Mouse (Mus musculus) liver, embryonic 13.5 days (tissue): ENCODE measurements around the gene Ep400. TPM values are rescaled to one million over a fixed set of nuclear protein-coding genes. Genes with fewer than 3 reads are reported as not detected.

Source experiments
- ATAC-seq: fragments of 200-750 bp; cut with Nextera tagmentation; 2 replicates; pipeline ENCODE4 v1.8.0; 2017; ENCODE audit warnings: low read depth, mild to moderate bottlenecking, moderate number of reproducible peaks, moderate library complexity
- DNase-seq: peaks from one replicate; pipeline ENCODE4 v3.0.0; 2022
- H3K27ac ChIP-seq: fragments of 300-500 bp; sonication (generic); 2 replicates; pipeline ENCODE4 v1.5.1; 2015; ENCODE audit warnings: moderate library complexity, mild to moderate bottlenecking, inconsistent platforms
- H3K27me3 ChIP-seq: fragments of 300-500 bp; sonication (generic); 2 replicates; pipeline ENCODE4 v1.6.1; 2015; ENCODE audit warnings: mild to moderate bottlenecking, inconsistent platforms
- H3K36me3 ChIP-seq: fragments of 300-500 bp; sonication (generic); 2 replicates; pipeline ENCODE4 v1.6.1; 2015; ENCODE audit warnings: mild to moderate bottlenecking, inconsistent platforms
- H3K4me1 ChIP-seq: fragments of 300-500 bp; sonication (generic); replicated peaks from 2 replicates; pipeline ENCODE4 v1.6.1; 2015; ENCODE audit warnings: inconsistent platforms
- H3K4me2 ChIP-seq: fragments of 300-500 bp; sonication (generic); 2 replicates; pipeline ENCODE4 v1.6.1; 2015; ENCODE audit warnings: inconsistent platforms, mild to moderate bottlenecking, moderate library complexity
- H3K4me3 ChIP-seq: fragments of 300-500 bp; sonication (generic); replicated peaks from 2 replicates; pipeline ENCODE4 v1.5.1; 2015; ENCODE audit warnings: mild to moderate bottlenecking, inconsistent platforms
- H3K9ac ChIP-seq: fragments of 300-500 bp; sonication (generic); 2 replicates; pipeline ENCODE4 v1.6.1; 2015; ENCODE audit warnings: mild to moderate bottlenecking, inconsistent platforms
- H3K9me3 ChIP-seq: fragments of 300-500 bp; sonication (generic); replicated peaks from 2 replicates; pipeline ENCODE4 v1.6.1; 2016; ENCODE audit warnings: inconsistent platforms
- WGBS: fragments of 180-500 bp; shearing (Covaris S2); methylation state at CpG from one replicate; pipeline ENCODE4 v1.1.7; 2015; ENCODE audit not compliant: insufficient replicate concordance; 5-methylcytosine and 5-hydroxymethylcytosine counted together
- polyA plus RNA-seq: library from polyadenylated mRNA; unstranded; fragments of >200 nt; fragmentation: Nextera tagmentation; extraction: Ambion mirVana; gene quantifications from 2 replicates; pipeline ENCODE4 v1.2.1, GENCODE M21; 2015

Ep400 gene
- 15.7 and 19.1 TPM in 2 replicates for polyA plus RNA-seq

- Histone ChIP-seq H3K4me1 (peaks cover 44% of the 10 kb centered on the region), H3K36me3 (peaks cover 44% of the 10 kb centered on the region), H3K27me3 (no peaks in the 10 kb centered on the region), H3K4me3 (peak within 1 kb of the TSS; percentile 94), H3K4me2 (peak within 1 kb of the TSS; percentile 82), H3K9ac (peak within 1 kb of the TSS; percentile 95), H3K27ac (peak within 1 kb of the TSS; percentile 98), H3K9me3 (no peaks in the 10 kb centered on the region)
- DNase-seq (peak; percentile 100), ATAC-seq (peak; percentile 95)
- under 1% methylated on average over 80 of the region's 83 CpGs for WGBS
Measured at GRCm38 (mm10) chr5:110770448-110771158, at the start of gene Ep400. Gene Ep400, minus strand, starts transcription at chr5:110770717.

GRCm38 (mm10) chr5:110809667-110810325 lies 39.3 kb upstream of the Ep400 start, which contains the start of gene Ulk1:
Gene Ulk1, minus strand, starts transcription at chr5:110810097.
- DNase-seq (peak; percentile 100), ATAC-seq (peak; percentile 84)
- H3K36me3 ChIP-seq, result peaks cover 29% of the 10 kb centered on the region
- H3K4me3 ChIP-seq, result peak within 1 kb of the TSS; percentile 91
- peaks cover 55% of the 10 kb centered on the region for H3K4me1 ChIP-seq
- H3K27me3 ChIP-seq, result no peaks in the 10 kb centered on the region
- H3K9me3 ChIP-seq, result no peaks in the 10 kb centered on the region
- H3K9ac ChIP-seq, result peak within 1 kb of the TSS; percentile 99
- peak within 1 kb of the TSS; percentile 97 for H3K4me2 ChIP-seq
- peak within 1 kb of the TSS; percentile 95 for H3K27ac ChIP-seq
- WGBS, result under 1% methylated on average over 78 of the region's 80 CpGs

GRCm38 (mm10) chr5:110808821-110809666 lies 38.5 kb upstream of the Ep400 start:
- ATAC-seq (no peak), DNase-seq (peak; percentile 17)
- Histone ChIP-seq H3K4me1 (peaks cover 62% of the 10 kb centered on the region), H3K4me2 (peak overlapping the region; percentile 97), H3K4me3 (peak overlapping the region; percentile 91), H3K27ac (peak overlapping the region; percentile 95), H3K36me3 (peaks cover 34% of the 10 kb centered on the region), H3K27me3 (no peaks in the 10 kb centered on the region), H3K9ac (peak overlapping the region; percentile 99), H3K9me3 (no peaks in the 10 kb centered on the region)
- 1% methylated on average over 27 of the region's 27 CpGs for WGBS

GRCm38 (mm10) chr5:110808061-110808631 lies 37.6 kb upstream of the Ep400 start:
- H3K4me2 ChIP-seq, result peak overlapping the region; percentile 97
- H3K4me3 ChIP-seq, result peak overlapping the region; percentile 91
- ATAC-seq, result peak; percentile 76
- no peaks in the 10 kb centered on the region for H3K27me3 ChIP-seq
- peaks cover 71% of the 10 kb centered on the region for H3K4me1 ChIP-seq
- peaks cover 34% of the 10 kb centered on the region for H3K36me3 ChIP-seq
- no peaks in the 10 kb centered on the region for H3K9me3 ChIP-seq
- H3K27ac ChIP-seq, result peak overlapping the region; percentile 95
- H3K9ac ChIP-seq, result peak overlapping the region; percentile 99
- peak; percentile 85 for DNase-seq
- WGBS, result under 1% methylated on average over 14 of the region's 14 CpGs

- Histone ChIP-seq H3K4me3 (peak overlapping the region; percentile 91), H3K27me3 (no peaks in the 10 kb centered on the region), H3K4me2 (peak overlapping the region; percentile 97), H3K4me1 (peaks cover 78% of the 10 kb centered on the region), H3K27ac (peak overlapping the region; percentile 95), H3K36me3 (peaks cover 34% of the 10 kb centered on the region), H3K9me3 (no peaks in the 10 kb centered on the region), H3K9ac (peak overlapping the region; percentile 99)
- no peak for ATAC-seq
- DNase-seq, result no peak
- WGBS, result 82% methylated on average over 4 of the region's 4 CpGs
Measured at GRCm38 (mm10) chr5:110807453-110807852, 36.9 kb upstream of the Ep400 start.

GRCm38 (mm10) chr5:110806676-110807075 lies 36.2 kb upstream of the Ep400 start:
- Histone ChIP-seq H3K4me2 (peak overlapping the region; percentile 97), H3K36me3 (peaks cover 38% of the 10 kb centered on the region), H3K9ac (peak overlapping the region; percentile 99), H3K4me1 (peaks cover 86% of the 10 kb centered on the region), H3K27ac (peak overlapping the region; percentile 95), H3K27me3 (no peaks in the 10 kb centered on the region), H3K4me3 (peak overlapping the region; percentile 91), H3K9me3 (no peaks in the 10 kb centered on the region)
- ATAC-seq (no peak), DNase-seq (no peak)
- 88% methylated on average over 1 of the region's 1 CpGs for WGBS

GRCm38 (mm10) chr5:110806154-110806553 lies 35.6 kb upstream of the Ep400 start:
- H3K27me3 ChIP-seq, result no peaks in the 10 kb centered on the region
- peak overlapping the region; percentile 97; the same call in 1 of the 2 replicates for H3K4me2 ChIP-seq
- H3K27ac ChIP-seq, result no peak overlapping the region; the same call in 1 of the 2 replicates
- peak overlapping the region; percentile 99; the same call in 1 of the 2 replicates for H3K9ac ChIP-seq
- 83% methylated on average over 4 of the region's 4 CpGs for WGBS
- no peak overlapping the region for H3K4me3 ChIP-seq
- H3K4me1 ChIP-seq, result peaks cover 91% of the 10 kb centered on the region
- H3K9me3 ChIP-seq, result no peaks in the 10 kb centered on the region
- ATAC-seq (no peak), DNase-seq (no peak)
- peaks cover 43% of the 10 kb centered on the region for H3K36me3 ChIP-seq

GRCm38 (mm10) chr5:110804012-110804743 lies 33.7 kb upstream of the Ep400 start:
- Histone ChIP-seq H3K9ac (peak overlapping the region; percentile 46), H3K36me3 (peaks cover 58% of the 10 kb centered on the region), H3K9me3 (no peaks in the 10 kb centered on the region), H3K27me3 (no peaks in the 10 kb centered on the region), H3K4me1 (peaks cover 97% of the 10 kb centered on the region), H3K27ac (peak overlapping the region; percentile 74), H3K4me3 (peak overlapping the region; percentile 11; the same call in 1 of the 2 replicates), H3K4me2 (peak overlapping the region; percentile 56)
- WGBS, result 29% methylated on average over 7 of the region's 7 CpGs
- no peak for DNase-seq
- ATAC-seq, result peak; percentile 27; the same call in 1 of the 2 replicates

GRCm38 (mm10) chr5:110802809-110803208 lies 32.3 kb upstream of the Ep400 start:
- no peaks in the 10 kb centered on the region for H3K27me3 ChIP-seq
- H3K36me3 ChIP-seq, result peaks cover 71% of the 10 kb centered on the region
- no peak overlapping the region for H3K4me2 ChIP-seq
- no peak overlapping the region for H3K9ac ChIP-seq
- DNase-seq (no peak), ATAC-seq (no peak)
- H3K27ac ChIP-seq, result no peak overlapping the region
- peaks cover 95% of the 10 kb centered on the region for H3K4me1 ChIP-seq
- no peaks in the 10 kb centered on the region for H3K9me3 ChIP-seq
- no peak overlapping the region for H3K4me3 ChIP-seq

- Histone ChIP-seq H3K36me3 (peaks cover 67% of the 10 kb centered on the region), H3K4me2 (no peak overlapping the region), H3K27me3 (no peaks in the 10 kb centered on the region), H3K4me3 (no peak overlapping the region), H3K9me3 (no peaks in the 10 kb centered on the region), H3K9ac (no peak overlapping the region), H3K27ac (no peak overlapping the region), H3K4me1 (peaks cover 88% of the 10 kb centered on the region)
- DNase-seq (no peak), ATAC-seq (no peak)
- WGBS, result 73% methylated on average over 4 of the region's 4 CpGs
Measured at GRCm38 (mm10) chr5:110802186-110802585, 31.7 kb upstream of the Ep400 start.
